Mouse (Mus musculus) liver, embryonic 11.5 days (tissue): Measurements from ENCODE around the gene Rab1a. TPM values are rescaled to one million over a fixed set of nuclear protein-coding genes. Genes with fewer than 3 reads are reported as not detected.

Experiments used
- ATAC-seq: fragments of 200-750 bp; cut with Nextera tagmentation; replicated peaks from 2 replicates; pipeline ENCODE4 v1.8.0; 2017; ENCODE audit warnings: moderate number of reproducible peaks, mild to moderate bottlenecking, moderate TSS enrichment, moderate library complexity; ENCODE audit not compliant: low FRiP score
- DNase-seq: peaks from one replicate; pipeline ENCODE4 v3.0.0-alpha.2; 2017; ENCODE audit warnings: low spot score
- H3K27ac ChIP-seq: fragments of 300-500 bp; sonication (generic); 2 replicates; pipeline ENCODE4 v1.5.1; 2014; ENCODE audit warnings: mild to moderate bottlenecking, low read depth, low read length, control low read depth
- H3K27me3 ChIP-seq: fragments of 300-500 bp; sonication (generic); replicated peaks from 2 replicates; pipeline ENCODE4 v1.6.1; 2014; ENCODE audit warnings: low read length, mixed read lengths; ENCODE audit not compliant: control insufficient read depth, insufficient read depth
- H3K36me3 ChIP-seq: fragments of 300-500 bp; sonication (generic); 2 replicates; pipeline ENCODE4 v1.6.1; 2014; ENCODE audit warnings: mild to moderate bottlenecking, low read length, moderate library complexity, mixed read lengths; ENCODE audit not compliant: control insufficient read depth, insufficient read depth
- H3K4me1 ChIP-seq: fragments of 300-500 bp; sonication (generic); replicated peaks from 2 replicates; pipeline ENCODE4 v1.6.1; 2014; ENCODE audit warnings: low read length, mixed read lengths; ENCODE audit not compliant: control insufficient read depth, insufficient read depth
- H3K4me2 ChIP-seq: fragments of 300-500 bp; sonication (generic); 2 replicates; pipeline ENCODE4 v1.6.1; 2014; ENCODE audit warnings: mild to moderate bottlenecking, control low read depth, moderate library complexity
- H3K4me3 ChIP-seq: fragments of 300-500 bp; sonication (generic); 2 replicates; pipeline ENCODE4 v1.5.1; 2014; ENCODE audit warnings: low read depth, low read length, control low read depth
- H3K9ac ChIP-seq: fragments of 300-500 bp; sonication (generic); 2 replicates; pipeline ENCODE4 v1.6.1; 2014; ENCODE audit warnings: low read depth, low read length, control low read depth
- H3K9me3 ChIP-seq: fragments of 300-500 bp; sonication (generic); 2 replicates; pipeline ENCODE4 v1.6.1; 2016; ENCODE audit warnings: low read length, inconsistent platforms, mixed read lengths; ENCODE audit not compliant: control insufficient read depth
- WGBS: fragments of 180-500 bp; shearing (Covaris S2); extraction: QIAGEN DNeasy Blood & Tissue Kit; methylation state at CpG from one replicate; pipeline ENCODE4 v1.1.7; 2014; 5-methylcytosine and 5-hydroxymethylcytosine counted together
- polyA plus RNA-seq: library from polyadenylated mRNA; unstranded; fragments of >200 nt; fragmentation: Nextera tagmentation; extraction: Ambion mirVana; gene quantifications from 2 replicates; pipeline ENCODE4 v1.2.1, GENCODE M21; 2014

The Rab1a gene
- polyA plus RNA-seq, 1 experiment from 2014 or later, result 180 TPM

GRCm38 (mm10) chr11:20229311-20229710 is 28.1 kb downstream of the Rab1a start:
- Histone ChIP-seq H3K9me3 (no peaks in the 10 kb centered on the region), H3K9ac (no peak overlapping the region), H3K36me3 (peaks cover 33% of the 10 kb centered on the region), H3K27me3 (no peaks in the 10 kb centered on the region), H3K4me1 (peaks cover 15% of the 10 kb centered on the region), H3K27ac (no peak overlapping the region), H3K4me2 (no peak overlapping the region), H3K4me3 (no peak overlapping the region)
- no peak for ATAC-seq
- no peak for DNase-seq
- WGBS, result 80% methylated on average over 4 of the region's 4 CpGs

DNA sequence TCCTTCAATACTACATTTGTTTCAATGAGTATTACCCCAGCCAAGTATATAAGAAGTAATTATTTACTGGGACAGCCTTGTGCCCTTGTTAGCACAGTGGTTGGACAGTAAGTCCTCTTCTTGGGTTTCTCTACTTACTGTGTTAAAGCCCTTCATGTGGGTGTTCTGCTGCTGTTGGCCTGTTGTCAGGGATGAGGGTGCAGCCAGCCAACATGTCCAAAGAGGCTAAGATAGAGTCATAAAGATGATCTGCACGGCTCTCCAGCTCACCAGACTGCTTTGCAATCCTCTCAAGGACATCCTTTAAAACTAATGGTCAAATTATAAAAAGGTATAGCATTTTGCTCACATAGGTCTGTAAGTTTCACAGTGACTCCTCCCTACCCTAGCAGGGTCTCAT is 29.1 kb downstream of the Rab1a start:
- Histone ChIP-seq H3K27me3 (no peaks in the 10 kb centered on the region), H3K36me3 (peaks cover 37% of the 10 kb centered on the region), H3K4me2 (no peak overlapping the region), H3K9me3 (no peaks in the 10 kb centered on the region), H3K27ac (peak overlapping the region; percentile 45; the same call in 1 of the 2 replicates), H3K4me3 (no peak overlapping the region), H3K4me1 (peaks cover 15% of the 10 kb centered on the region), H3K9ac (no peak overlapping the region)
- ATAC-seq (no peak), DNase-seq (no peak)
- WGBS, result 70% methylated on average over 1 of the region's 1 CpGs

DNA sequence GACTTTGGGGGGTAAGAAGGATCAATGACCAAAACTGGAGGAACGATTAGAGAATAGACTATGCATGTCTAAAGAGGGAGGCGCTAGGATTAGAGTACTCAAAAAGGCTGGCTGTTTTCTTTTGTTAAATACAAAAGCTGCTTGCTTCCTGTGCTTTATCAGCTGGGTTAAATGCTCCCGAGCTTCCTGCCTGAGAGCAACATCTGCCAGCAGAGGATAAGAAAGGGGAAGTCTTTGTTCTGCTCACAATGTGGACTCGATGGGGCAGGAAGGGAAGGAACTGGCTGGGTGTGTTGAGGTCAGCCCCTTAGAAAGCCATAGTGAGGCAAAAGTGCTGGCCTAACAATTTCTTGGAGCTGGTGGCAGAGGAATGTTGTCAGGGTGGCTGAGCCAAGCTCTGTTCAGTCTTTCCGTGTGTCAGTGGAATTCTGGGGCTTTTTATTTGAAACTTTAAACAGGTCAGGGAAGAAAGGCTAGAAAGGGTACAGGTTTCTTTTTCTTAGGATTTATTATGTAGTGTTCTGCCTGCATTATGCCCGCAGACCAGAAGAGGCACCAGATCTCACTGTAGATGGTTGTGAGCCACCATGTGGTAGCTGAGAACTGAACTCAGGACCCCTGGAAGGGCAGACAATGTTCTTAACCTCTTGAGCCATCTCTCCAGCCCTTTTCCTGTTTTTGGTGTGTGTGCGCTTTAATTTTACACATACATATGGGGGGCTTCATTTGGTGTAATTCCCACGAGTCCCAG is 30.1 kb downstream of the Rab1a start:
- H3K27me3 ChIP-seq, result no peaks in the 10 kb centered on the region
- peak overlapping the region; percentile 35; the same call in 1 of the 2 replicates for H3K4me2 ChIP-seq
- H3K9me3 ChIP-seq, result no peaks in the 10 kb centered on the region
- H3K36me3 ChIP-seq, result peaks cover 38% of the 10 kb centered on the region
- DNase-seq (peak; percentile 62), ATAC-seq (peak; percentile 88)
- 0 out of 2 replicates have a peak overlapping the region, but pooled peaks have one; percentile 34 for H3K9ac ChIP-seq
- peaks cover 15% of the 10 kb centered on the region for H3K4me1 ChIP-seq
- WGBS, result 40% methylated on average over 8 of the region's 8 CpGs
- H3K4me3 ChIP-seq, result no peak overlapping the region
- peak overlapping the region; percentile 82 for H3K27ac ChIP-seq

GRCm38 (mm10) chr11:20232016-20232755 is 31.0 kb downstream of the Rab1a start:
- no peaks in the 10 kb centered on the region for H3K27me3 ChIP-seq
- WGBS, result 64% methylated on average over 4 of the region's 5 CpGs
- H3K4me2 ChIP-seq, result no peak overlapping the region
- H3K36me3 ChIP-seq, result peaks cover 43% of the 10 kb centered on the region
- no peak for DNase-seq
- no peaks in the 10 kb centered on the region for H3K9me3 ChIP-seq
- no peak overlapping the region for H3K9ac ChIP-seq
- H3K4me1 ChIP-seq, result peaks cover 15% of the 10 kb centered on the region
- H3K27ac ChIP-seq, result 0 out of 2 replicates have a peak overlapping the region, but pooled peaks have one; percentile 82
- ATAC-seq, result no peak
- H3K4me3 ChIP-seq, result no peak overlapping the region

- WGBS, result 69% methylated on average over 3 of the region's 3 CpGs
- peaks cover 15% of the 10 kb centered on the region for H3K4me1 ChIP-seq
Measured at GRCm38 (mm10) chr11:20234233-20234632, 33.0 kb downstream of the Rab1a start.

GRCm38 (mm10) chr11:20237018-20237417 is 35.8 kb downstream of the Rab1a start:
- Histone ChIP-seq H3K4me1 (no peaks in the 10 kb centered on the region), H3K9ac (no peak overlapping the region), H3K4me2 (no peak overlapping the region), H3K27me3 (no peaks in the 10 kb centered on the region), H3K9me3 (no peaks in the 10 kb centered on the region), H3K4me3 (no peak overlapping the region), H3K27ac (no peak overlapping the region), H3K36me3 (peaks cover 45% of the 10 kb centered on the region)
- DNase-seq (no peak), ATAC-seq (no peak)
- WGBS, result 92% methylated on average over 7 of the region's 7 CpGs

More at GRCm38 (mm10) chr11:20234233-20234632, 33.0 kb downstream of the Rab1a start:
- ATAC-seq (no peak), DNase-seq (no peak)
- Histone ChIP-seq H3K9me3 (no peaks in the 10 kb centered on the region), H3K4me3 (no peak overlapping the region), H3K27me3 (no peaks in the 10 kb centered on the region), H3K9ac (no peak overlapping the region), H3K36me3 (peaks cover 51% of the 10 kb centered on the region), H3K4me2 (no peak overlapping the region), H3K27ac (no peak overlapping the region)

DNA sequence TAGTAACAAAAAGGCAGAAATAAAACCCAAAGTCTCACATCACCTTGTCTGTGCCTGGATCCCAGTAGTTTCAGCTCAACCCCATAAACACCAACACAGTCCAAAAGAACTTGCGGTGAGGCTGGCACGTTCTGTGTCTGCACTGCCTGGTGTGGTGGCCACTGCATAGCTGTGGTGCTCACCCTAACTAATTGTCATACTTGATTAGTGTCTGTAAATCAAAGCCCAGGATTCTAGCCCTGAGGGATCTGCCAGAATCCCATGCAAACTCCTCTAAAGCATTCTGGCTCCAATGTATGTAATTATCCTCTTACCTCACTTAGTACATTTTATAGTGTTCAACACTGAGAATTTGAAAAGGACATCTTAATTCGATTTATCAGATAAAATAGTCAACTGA is 36.7 kb downstream of the Rab1a start:
- 92% methylated on average over 3 of the region's 3 CpGs for WGBS
- DNase-seq, result no peak

GRCm38 (mm10) chr11:20239279-20239861 is 38.1 kb downstream of the Rab1a start:
- DNase-seq, result no peak

More for the DNA sequence above, 36.7 kb downstream of the Rab1a start:
- Histone ChIP-seq H3K9me3 (no peaks in the 10 kb centered on the region), H3K4me2 (no peak overlapping the region), H3K4me1 (no peaks in the 10 kb centered on the region; the same call in 1 of the 2 replicates), H3K27ac (no peak overlapping the region), H3K4me3 (no peak overlapping the region), H3K9ac (no peak overlapping the region), H3K27me3 (no peaks in the 10 kb centered on the region), H3K36me3 (peaks cover 45% of the 10 kb centered on the region)
- no peak for ATAC-seq

More at GRCm38 (mm10) chr11:20239279-20239861, 38.1 kb downstream of the Rab1a start:
- WGBS, result 85% methylated on average over 9 of the region's 9 CpGs
- H3K36me3 ChIP-seq, result peaks cover 40% of the 10 kb centered on the region
- peaks cover 12% of the 10 kb centered on the region for H3K4me1 ChIP-seq
- no peaks in the 10 kb centered on the region for H3K27me3 ChIP-seq
- no peak overlapping the region for H3K4me2 ChIP-seq
- H3K9ac ChIP-seq, result no peak overlapping the region
- H3K9me3 ChIP-seq, result no peaks in the 10 kb centered on the region
- no peak overlapping the region for H3K4me3 ChIP-seq
- ATAC-seq, result no peak
- H3K27ac ChIP-seq, result no peak overlapping the region
